Mouse (Mus musculus): Measurements from ENCODE around the gene Prkar1a. TPM values are rescaled to one million over a fixed set of nuclear protein-coding genes. Genes with fewer than 3 reads are reported as not detected.
"Not testable (repeated sequence)": the region's sequence is repeated elsewhere in the genome, so short reads cannot be mapped to it uniquely, and the experiment has no call there.

The Prkar1a gene
- polyA plus RNA-seq, 1 experiment from 2014 or later = 506 TPM

GRCm38 (mm10) chr11:109616352-109616751, 32.9 kb upstream of the Prkar1a start:
- no peak for ATAC-seq (ENCODE audit: low read depth)
- 70% methylated on average over 4 of the region's 4 CpGs for WGBS
- no peaks in the 10 kb centered on the region for H3K4me1 ChIP-seq (ENCODE audit: control insufficient read depth, insufficient read depth, low read length)
- no peak overlapping the region for H3K4me3 ChIP-seq (ENCODE audit: low read depth, low read length)
- no peaks in the 10 kb centered on the region for H3K9me3 ChIP-seq (ENCODE audit: control insufficient read depth, low read length)
- no peaks in the 10 kb centered on the region for H3K36me3 ChIP-seq (ENCODE audit: control insufficient read depth, insufficient read depth, low read length)
- no peak overlapping the region for H3K27ac ChIP-seq (ENCODE audit: low read depth, low read length)
- no peak overlapping the region for H3K4me2 ChIP-seq (ENCODE audit: low read depth, low read length)
- no peaks in the 10 kb centered on the region for H3K27me3 ChIP-seq (ENCODE audit: control insufficient read depth, insufficient read depth, low read length)
- H3K9ac ChIP-seq (replicated peaks; ENCODE audit: low read depth, low read length) = no peak overlapping the region

- H3K4me1 ChIP-seq (ENCODE audit: control insufficient read depth, insufficient read depth, low read length) = no peaks in the 10 kb centered on the region
- WGBS = 69% methylated on average over 4 of the region's 4 CpGs
- no peaks in the 10 kb centered on the region for H3K9me3 ChIP-seq (ENCODE audit: control insufficient read depth, low read length)
- H3K27ac ChIP-seq (ENCODE audit: low read depth, low read length) = no peak overlapping the region
- ATAC-seq (ENCODE audit: low read depth) = no peak
- no peaks in the 10 kb centered on the region for H3K27me3 ChIP-seq (ENCODE audit: control insufficient read depth, insufficient read depth, low read length)
- no peak overlapping the region for H3K4me3 ChIP-seq (ENCODE audit: low read depth, low read length)
- H3K9ac ChIP-seq (replicated peaks; ENCODE audit: low read depth, low read length) = no peak overlapping the region
- H3K36me3 ChIP-seq (ENCODE audit: control insufficient read depth, insufficient read depth, low read length) = no peaks in the 10 kb centered on the region
- no peak overlapping the region for H3K4me2 ChIP-seq (ENCODE audit: low read depth, low read length)
These were observed 32.4 kb upstream of the Prkar1a start for GRCm38 (mm10) chr11:109616766-109617165.

GRCm38 (mm10) chr11:109619055-109619454, 30.1 kb upstream of the Prkar1a start:
- H3K9ac ChIP-seq (replicated peaks; ENCODE audit: low read depth, low read length); H3K9me3 ChIP-seq (ENCODE audit: control insufficient read depth, low read length); H3K4me3 ChIP-seq (ENCODE audit: low read depth, low read length); H3K27me3 ChIP-seq (ENCODE audit: control insufficient read depth, insufficient read depth, low read length); H3K4me1 ChIP-seq (ENCODE audit: control insufficient read depth, insufficient read depth, low read length); H3K36me3 ChIP-seq (ENCODE audit: control insufficient read depth, insufficient read depth, low read length); H3K27ac ChIP-seq (ENCODE audit: low read depth, low read length); H3K4me2 ChIP-seq (ENCODE audit: low read depth, low read length); ATAC-seq (ENCODE audit: low read depth): not testable (repeated sequence)
- 37% methylated on average over 8 of the region's 8 CpGs for WGBS

GRCm38 (mm10) chr11:109620356-109620755, 28.8 kb upstream of the Prkar1a start:
- Histone ChIP-seq H3K27ac (ENCODE audit: low read depth, low read length) (no peak overlapping the region), H3K4me3 (ENCODE audit: low read depth, low read length) (no peak overlapping the region), H3K9ac (replicated peaks; ENCODE audit: low read depth, low read length) (no peak overlapping the region), H3K36me3 (ENCODE audit: control insufficient read depth, insufficient read depth, low read length) (no peaks in the 10 kb centered on the region), H3K27me3 (ENCODE audit: control insufficient read depth, insufficient read depth, low read length) (no peaks in the 10 kb centered on the region), H3K4me2 (ENCODE audit: low read depth, low read length) (no peak overlapping the region), H3K9me3 (ENCODE audit: control insufficient read depth, low read length) (no peaks in the 10 kb centered on the region), H3K4me1 (ENCODE audit: control insufficient read depth, insufficient read depth, low read length) (no peaks in the 10 kb centered on the region)
- WGBS = 87% methylated on average over 6 of the region's 6 CpGs
- ATAC-seq (ENCODE audit: low read depth) = no peak

- no peak overlapping the region for H3K4me3 ChIP-seq (ENCODE audit: low read depth, low read length)
- H3K27ac ChIP-seq (ENCODE audit: low read depth, low read length) = no peak overlapping the region
- no peak overlapping the region for H3K4me2 ChIP-seq (ENCODE audit: low read depth, low read length)
- no peaks in the 10 kb centered on the region for H3K36me3 ChIP-seq (ENCODE audit: control insufficient read depth, insufficient read depth, low read length)
- H3K27me3 ChIP-seq (ENCODE audit: control insufficient read depth, insufficient read depth, low read length) = no peaks in the 10 kb centered on the region
- H3K9ac ChIP-seq (replicated peaks; ENCODE audit: low read depth, low read length) = no peak overlapping the region
- WGBS = 3% methylated on average over 2 of the region's 2 CpGs
- H3K9me3 ChIP-seq (ENCODE audit: control insufficient read depth, low read length) = no peaks in the 10 kb centered on the region
- no peaks in the 10 kb centered on the region for H3K4me1 ChIP-seq (ENCODE audit: control insufficient read depth, insufficient read depth, low read length)
- ATAC-seq (ENCODE audit: low read depth) = no peak; the same call in 1 of the 2 replicates
These were observed 28.0 kb upstream of the Prkar1a start for GRCm38 (mm10) chr11:109621183-109621582.

- Histone ChIP-seq H3K36me3 (ENCODE audit: control insufficient read depth, insufficient read depth, low read length) (no peaks in the 10 kb centered on the region), H3K27me3 (ENCODE audit: control insufficient read depth, insufficient read depth, low read length) (no peaks in the 10 kb centered on the region), H3K9ac (replicated peaks; ENCODE audit: low read depth, low read length) (no peak overlapping the region), H3K4me1 (ENCODE audit: control insufficient read depth, insufficient read depth, low read length) (no peaks in the 10 kb centered on the region), H3K4me3 (ENCODE audit: low read depth, low read length) (no peak overlapping the region), H3K9me3 (ENCODE audit: control insufficient read depth, low read length) (no peaks in the 10 kb centered on the region), H3K4me2 (ENCODE audit: low read depth, low read length) (no peak overlapping the region), H3K27ac (ENCODE audit: low read depth, low read length) (no peak overlapping the region)
- ATAC-seq (ENCODE audit: low read depth) = no peak
- WGBS = 55% methylated on average over 15 of the region's 15 CpGs
These were observed 26.6 kb upstream of the Prkar1a start for GRCm38 (mm10) chr11:109622518-109623037.

- no peak for ATAC-seq (ENCODE audit: low read depth)
- Histone ChIP-seq H3K9me3 (ENCODE audit: control insufficient read depth, low read length) (no peaks in the 10 kb centered on the region), H3K4me1 (ENCODE audit: control insufficient read depth, insufficient read depth, low read length) (no peaks in the 10 kb centered on the region), H3K9ac (replicated peaks; ENCODE audit: low read depth, low read length) (no peak overlapping the region), H3K4me3 (ENCODE audit: low read depth, low read length) (no peak overlapping the region), H3K27me3 (ENCODE audit: control insufficient read depth, insufficient read depth, low read length) (no peaks in the 10 kb centered on the region), H3K27ac (ENCODE audit: low read depth, low read length) (no peak overlapping the region), H3K36me3 (ENCODE audit: control insufficient read depth, insufficient read depth, low read length) (no peaks in the 10 kb centered on the region), H3K4me2 (ENCODE audit: low read depth, low read length) (no peak overlapping the region)
- WGBS = 91% methylated on average over 7 of the region's 7 CpGs
These were observed 26.0 kb upstream of the Prkar1a start for GRCm38 (mm10) chr11:109623238-109623637.

GRCm38 (mm10) chr11:109627648-109628047, 21.6 kb upstream of the Prkar1a start:
- Histone ChIP-seq H3K27me3 (ENCODE audit: control insufficient read depth, insufficient read depth, low read length) (no peaks in the 10 kb centered on the region), H3K27ac (ENCODE audit: low read depth, low read length) (no peak overlapping the region), H3K36me3 (ENCODE audit: control insufficient read depth, insufficient read depth, low read length) (no peaks in the 10 kb centered on the region), H3K4me3 (ENCODE audit: low read depth, low read length) (no peak overlapping the region), H3K4me2 (ENCODE audit: low read depth, low read length) (no peak overlapping the region), H3K4me1 (ENCODE audit: control insufficient read depth, insufficient read depth, low read length) (no peaks in the 10 kb centered on the region), H3K9ac (replicated peaks; ENCODE audit: low read depth, low read length) (no peak overlapping the region), H3K9me3 (ENCODE audit: control insufficient read depth, low read length) (no peaks in the 10 kb centered on the region)
- WGBS = 94% methylated on average over 4 of the region's 4 CpGs
- no peak for ATAC-seq (ENCODE audit: low read depth)

GRCm38 (mm10) chr11:109628099-109628498, 21.1 kb upstream of the Prkar1a start:
- no peak overlapping the region for H3K4me2 ChIP-seq (ENCODE audit: low read depth, low read length)
- no peaks in the 10 kb centered on the region for H3K4me1 ChIP-seq (ENCODE audit: control insufficient read depth, insufficient read depth, low read length)
- H3K4me3 ChIP-seq (ENCODE audit: low read depth, low read length) = no peak overlapping the region
- H3K27ac ChIP-seq (ENCODE audit: low read depth, low read length) = no peak overlapping the region
- no peaks in the 10 kb centered on the region for H3K9me3 ChIP-seq (ENCODE audit: control insufficient read depth, low read length)
- H3K36me3 ChIP-seq (ENCODE audit: control insufficient read depth, insufficient read depth, low read length) = no peaks in the 10 kb centered on the region
- no peak for ATAC-seq (ENCODE audit: low read depth)
- WGBS = 96% methylated on average over 3 of the region's 3 CpGs
- no peak overlapping the region for H3K9ac ChIP-seq (replicated peaks; ENCODE audit: low read depth, low read length)
- H3K27me3 ChIP-seq (ENCODE audit: control insufficient read depth, insufficient read depth, low read length) = no peaks in the 10 kb centered on the region
